Mouse (Mus musculus): ENCODE measurements around the gene Gm10563.
"Not testable (repeated sequence)": the region's sequence is repeated elsewhere in the genome, so short reads cannot be mapped to it uniquely, and the experiment has no call there.

The Gm10563 gene

DNA sequence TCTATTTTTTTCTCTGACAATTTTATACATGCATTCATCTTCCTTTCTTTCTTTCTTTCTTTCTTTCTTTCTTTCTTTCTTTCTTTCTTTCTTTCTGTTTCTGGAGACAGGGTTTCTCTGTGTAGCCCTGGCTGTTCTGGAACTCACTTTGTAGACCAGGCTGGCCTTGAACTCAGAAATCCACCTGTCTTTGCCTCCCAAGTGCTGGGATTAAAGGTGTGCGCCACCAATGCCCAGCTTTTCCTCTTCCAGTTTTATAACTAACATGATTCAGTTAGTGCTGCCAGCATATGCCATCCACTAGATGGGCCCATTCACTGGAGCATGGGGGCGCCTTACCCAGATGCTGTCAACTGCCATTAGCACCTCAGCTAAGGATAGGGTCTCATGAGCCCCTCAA is at the start of gene Gm10563:
TSS of gene Gm10563 (minus strand) at position 101 of the 400 bp plus-strand sequence.
- not testable (repeated sequence) for DNase-seq (ENCODE audit: low spot score)

DNA sequence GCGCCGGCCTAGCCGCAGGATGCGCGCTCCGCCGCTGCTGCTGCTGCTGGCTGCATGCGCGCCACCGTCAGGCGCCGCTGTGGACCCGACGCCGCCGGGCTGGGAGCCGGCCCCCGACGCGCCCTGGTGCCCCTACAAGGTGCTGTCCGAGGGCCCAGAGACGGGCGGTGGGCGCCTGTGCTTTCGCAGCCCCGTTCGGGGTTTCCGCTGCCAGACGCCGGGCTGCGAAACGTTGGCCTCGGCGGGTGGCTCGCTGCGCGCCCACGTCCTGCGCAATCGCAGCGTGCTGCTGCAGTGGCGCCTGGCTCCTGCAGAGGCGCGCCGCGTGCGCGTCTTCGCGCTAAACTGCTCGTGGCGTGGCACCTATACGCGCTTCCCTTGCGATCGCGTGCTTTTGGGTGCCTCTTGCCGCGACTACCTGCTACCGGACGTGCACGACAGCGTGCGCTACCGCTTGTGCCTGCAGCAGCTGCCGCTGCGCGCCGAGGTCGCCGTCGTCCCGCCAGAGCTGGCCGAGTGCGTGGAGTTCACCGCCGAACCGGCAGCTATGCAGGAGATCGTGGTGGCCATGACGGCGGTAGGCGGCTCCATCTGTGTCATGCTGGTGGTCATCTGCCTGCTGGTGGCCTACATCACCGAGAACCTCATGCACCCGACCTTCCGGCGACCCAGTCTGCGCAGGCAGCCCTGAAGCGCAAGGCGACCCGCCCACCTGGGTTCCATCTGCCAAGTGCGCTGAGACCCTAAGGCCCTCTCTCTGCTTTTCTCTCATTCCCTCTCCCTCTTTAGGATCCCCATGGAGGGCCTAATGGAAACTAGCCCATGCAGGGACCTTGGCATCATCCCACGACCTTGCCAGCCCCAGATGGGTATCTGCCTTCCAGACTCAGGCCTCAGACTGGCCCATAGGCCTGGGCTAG is 49.5 kb upstream of the Gm10563 start:
- peak; percentile 56 for DNase-seq (ENCODE audit: low spot score)

DNA sequence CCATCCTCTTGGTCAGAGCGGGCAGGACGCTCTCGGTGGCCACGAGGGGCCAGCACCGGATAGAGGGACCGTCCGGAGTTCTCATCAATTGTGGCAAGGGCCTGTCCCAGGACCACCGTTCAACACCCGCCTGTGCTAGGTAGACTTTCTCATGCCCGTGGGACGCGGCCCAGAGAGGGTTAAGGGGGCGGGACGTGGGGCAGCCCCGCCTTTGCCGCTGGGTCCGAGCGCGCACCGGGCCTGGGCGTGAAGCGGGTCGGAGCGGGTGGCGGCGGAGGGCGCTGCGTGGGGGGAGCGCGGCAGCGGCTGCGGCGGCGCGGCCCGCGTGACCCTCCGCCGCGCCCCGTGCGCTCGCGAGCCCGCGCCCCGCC is 48.9 kb upstream of the Gm10563 start, which contains the start of gene Fndc10:
TSS of gene Fndc10 (plus strand) at position 232 of the 371 bp plus-strand sequence.
- DNase-seq (ENCODE audit: low spot score): peak; percentile 63

DNA sequence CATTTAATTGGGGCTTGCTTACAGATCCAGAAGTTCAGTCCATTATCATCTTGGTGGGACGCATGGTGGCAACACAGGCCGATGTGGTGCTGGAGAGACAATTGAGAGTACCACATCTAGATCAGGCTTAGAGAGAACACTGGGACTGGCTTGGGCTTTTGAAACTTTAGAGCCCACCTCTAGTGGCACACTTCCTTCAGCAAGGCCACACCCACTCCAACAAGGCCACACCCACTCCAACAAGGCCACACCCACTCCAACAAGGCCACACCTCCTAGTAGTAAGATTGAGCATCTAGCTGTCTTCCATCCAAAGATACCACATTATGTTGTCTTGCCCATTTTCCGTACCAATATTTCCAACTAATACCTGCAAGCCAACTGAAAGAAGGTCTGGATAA is 47.2 kb upstream of the Gm10563 start:
- no peak for DNase-seq (ENCODE audit: low spot score)

DNA sequence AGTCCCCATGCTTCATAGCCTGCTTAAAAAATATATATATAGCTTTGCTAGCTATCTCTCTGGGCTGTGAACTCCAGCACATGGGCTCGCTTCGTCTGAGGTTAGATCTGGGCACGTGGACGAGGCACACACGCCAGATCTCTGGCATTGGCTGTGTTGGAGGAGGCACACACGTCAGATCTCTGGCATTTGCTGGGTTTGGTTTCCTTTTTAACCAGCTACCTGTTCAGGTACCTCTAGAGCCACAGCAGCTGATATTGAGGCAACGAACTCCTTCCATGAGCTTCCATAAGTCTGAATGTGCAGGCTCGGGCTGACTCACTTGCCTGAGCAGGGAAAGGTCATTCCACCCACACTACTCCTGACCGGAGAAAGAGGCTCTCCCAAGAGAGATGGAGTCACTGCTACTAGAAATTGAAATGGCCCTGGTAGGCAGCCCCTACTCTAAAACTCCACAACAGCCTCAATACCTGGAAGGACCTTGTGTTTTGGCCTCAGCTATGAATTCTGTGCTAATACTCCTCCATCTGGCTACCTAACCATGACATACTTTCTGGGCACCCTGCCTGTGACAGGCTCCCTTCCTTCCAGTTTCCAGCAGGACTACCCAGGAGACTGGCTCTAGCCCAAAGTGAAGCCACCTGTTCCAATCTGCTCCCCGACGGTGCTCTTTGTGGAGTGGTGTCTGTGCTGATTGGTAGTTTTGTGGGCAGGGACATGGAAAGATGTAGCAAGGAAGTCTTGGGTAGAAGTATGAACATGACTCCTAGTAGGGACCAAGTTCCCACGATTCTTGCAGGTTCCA is 45.6 kb upstream of the Gm10563 start:
- DNase-seq (ENCODE audit: low spot score): no peak

DNA sequence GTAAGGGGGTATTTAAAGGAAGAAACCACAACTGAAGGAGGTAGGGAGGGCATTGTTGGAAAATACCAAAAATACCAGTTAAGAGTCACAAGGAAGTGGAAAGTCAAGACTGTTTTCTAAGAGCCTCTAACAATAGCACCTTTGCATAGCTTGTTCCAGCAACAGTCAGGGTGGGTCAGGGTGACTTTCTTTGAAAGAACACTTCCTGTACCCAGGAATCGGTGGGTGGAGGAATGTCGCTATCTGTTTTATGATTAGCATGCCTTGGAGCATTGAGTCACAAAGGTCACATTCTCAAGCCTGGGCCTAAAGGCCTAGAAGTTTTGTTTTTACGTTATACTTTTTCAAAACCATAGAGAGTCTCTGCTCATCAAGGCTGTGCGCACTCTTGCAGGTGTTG is 42.6 kb upstream of the Gm10563 start:
- DNase-seq (ENCODE audit: low spot score): not testable (repeated sequence)

DNA sequence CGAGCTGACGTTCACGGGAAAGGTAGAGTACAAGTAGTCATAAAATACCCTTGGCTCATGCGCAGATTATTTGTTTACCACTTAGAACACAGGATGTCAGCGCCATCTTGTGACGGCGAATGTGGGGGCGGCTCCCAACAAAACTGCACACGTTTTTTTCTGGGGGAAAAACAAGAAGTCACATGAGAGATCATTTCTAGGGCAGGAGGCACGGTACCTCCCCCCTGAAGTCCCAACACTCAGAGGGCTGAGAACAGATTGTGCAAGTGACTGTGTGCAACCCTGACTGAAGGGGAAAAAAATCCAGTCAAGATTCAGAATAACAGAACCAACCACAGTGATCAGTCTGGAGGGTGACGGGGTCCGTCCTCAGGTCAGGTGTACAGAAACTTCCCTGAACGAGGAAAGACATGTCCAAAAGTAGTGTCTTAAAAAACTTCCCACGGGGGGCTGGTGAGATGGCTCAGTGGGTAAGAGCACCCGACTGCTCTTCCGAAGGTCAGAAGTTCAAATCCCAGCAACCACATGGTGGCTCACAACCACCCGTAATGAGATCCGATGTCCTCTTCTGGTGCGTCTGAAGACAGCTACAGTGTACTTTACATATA is 38.6 kb upstream of the Gm10563 start:
- DNase-seq (ENCODE audit: low spot score): not testable (repeated sequence)

DNA sequence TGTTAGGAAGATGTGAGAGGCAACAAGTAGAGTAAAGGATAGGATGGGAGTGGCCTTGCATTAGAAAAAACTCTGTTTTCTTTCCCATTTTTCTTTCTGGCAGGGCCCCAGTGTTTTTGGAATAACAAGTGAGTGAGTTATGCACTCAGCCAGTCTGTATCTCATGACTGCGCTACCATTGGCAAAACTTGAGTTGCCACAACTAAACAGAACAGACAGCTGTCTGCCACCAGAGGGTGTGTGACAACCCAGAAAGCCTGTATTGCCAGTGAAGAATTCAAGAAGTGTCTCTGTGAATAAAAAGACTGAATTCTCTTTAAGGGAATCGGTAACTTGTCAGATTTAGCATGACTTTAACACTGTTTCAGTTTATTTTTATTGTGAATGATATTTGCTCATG is 30.8 kb upstream of the Gm10563 start:
- DNase-seq (ENCODE audit: low spot score): no peak

DNA sequence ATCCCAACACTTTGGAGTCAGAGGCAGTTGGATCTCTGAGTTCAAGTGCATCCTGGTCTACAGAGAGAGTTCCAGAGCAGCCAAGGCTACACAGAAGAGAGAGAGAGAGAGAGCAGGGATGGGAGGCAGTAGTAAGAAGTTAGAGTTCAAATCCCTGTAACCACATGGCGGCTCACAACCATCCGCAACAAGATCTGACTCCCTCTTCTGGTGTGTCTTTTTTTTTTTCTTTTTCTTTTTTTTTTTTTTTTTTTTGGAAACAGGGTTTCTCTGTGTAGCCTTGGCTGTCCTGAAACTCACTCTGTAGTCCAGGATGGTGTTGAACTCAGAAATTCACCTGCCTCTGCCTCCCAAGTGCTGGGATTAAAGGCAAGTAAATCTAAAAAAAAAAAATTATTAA is 26.9 kb upstream of the Gm10563 start:
- DNase-seq (ENCODE audit: low spot score): no peak

DNA sequence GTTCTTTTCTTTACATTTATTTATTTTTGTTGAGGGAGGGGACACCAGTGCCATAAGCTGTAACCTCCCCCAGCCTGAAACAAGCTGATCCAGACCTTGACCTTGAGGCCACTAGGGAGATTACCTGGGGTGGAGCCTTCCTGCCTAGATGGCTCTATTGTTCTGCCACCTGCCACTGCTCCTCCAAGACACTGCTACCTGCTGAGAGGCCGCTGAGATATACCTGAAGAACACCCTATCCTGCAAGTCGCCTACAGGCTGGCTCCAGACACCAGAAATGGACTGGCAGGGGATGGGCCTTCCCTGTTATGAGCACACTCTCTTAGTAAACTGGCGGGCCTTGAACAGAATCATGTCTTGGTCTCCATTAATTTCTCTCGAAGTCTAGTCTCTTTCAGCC is 25.0 kb upstream of the Gm10563 start:
- not testable (repeated sequence) for DNase-seq (ENCODE audit: low spot score)

DNA sequence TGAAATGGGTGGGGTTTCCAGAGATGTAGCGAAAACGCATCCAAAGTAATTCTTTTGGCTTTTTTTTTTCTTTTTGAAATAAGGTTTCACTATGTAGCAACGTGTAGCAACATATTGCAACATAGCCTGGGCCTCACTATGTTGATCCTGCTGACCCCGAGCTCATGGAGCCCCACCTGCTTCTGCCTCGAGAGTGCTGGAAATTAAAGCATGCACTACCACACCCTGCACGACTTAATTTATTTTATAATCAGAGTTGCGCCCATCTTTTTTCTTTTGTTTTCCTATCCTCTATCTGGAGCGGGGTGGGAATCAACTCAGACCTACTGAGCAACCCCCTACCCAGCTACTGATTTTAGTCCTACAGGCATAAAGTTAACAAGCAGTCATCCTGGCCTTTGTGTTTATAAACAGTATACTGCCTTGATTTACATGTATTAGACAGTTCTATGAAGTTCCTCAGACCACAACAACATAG is 24.4 kb upstream of the Gm10563 start:
- DNase-seq (ENCODE audit: low spot score): no peak

DNA sequence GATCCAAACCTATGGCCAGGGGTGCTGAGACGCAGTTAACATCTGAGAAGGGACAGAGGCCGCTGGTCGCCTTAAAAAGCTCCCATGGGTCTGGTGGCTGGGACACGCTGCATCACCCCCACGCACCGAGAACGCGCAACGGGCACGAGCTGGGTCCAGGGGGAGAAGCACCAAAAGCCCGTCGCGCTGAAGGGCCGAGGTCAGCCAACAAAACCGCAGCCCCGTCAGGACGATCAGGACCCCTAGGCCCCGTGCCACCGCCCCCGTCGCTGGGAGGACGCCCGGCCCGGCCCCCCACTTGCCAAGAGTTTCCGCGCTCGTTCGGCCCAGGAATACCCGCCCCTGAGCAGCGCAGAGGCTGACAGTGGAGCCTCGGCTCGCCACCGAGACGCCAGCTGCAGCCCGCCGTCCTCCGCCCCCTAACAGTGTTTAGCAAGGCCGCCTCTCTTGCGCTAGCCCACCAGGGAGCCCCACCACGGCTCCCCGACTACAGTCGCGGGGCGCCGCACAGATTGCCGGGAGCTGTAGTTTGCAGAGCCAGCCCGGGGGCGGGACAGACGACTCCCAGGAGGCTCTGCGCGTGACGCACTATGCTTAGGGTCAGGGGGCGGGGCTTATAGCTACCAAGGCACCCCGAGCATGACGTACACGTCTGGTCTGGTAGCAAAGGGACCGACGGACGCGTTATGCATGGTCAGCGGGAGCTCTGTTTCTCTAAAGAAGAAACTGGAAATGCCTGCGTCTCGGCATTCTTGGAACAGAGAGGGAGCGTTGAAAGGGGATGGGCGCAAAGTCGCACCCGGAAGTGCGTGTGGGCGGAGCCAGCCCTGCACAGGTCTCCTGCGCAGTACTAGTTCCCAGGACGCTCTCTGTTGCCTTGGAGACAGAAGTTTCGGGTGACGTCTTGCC is 23.7 kb upstream of the Gm10563 start, which contains the start of gene Mib2:
TSS of gene Mib2 (minus strand) at position 510 of the 909 bp plus-strand sequence.
- DNase-seq (ENCODE audit: low spot score): peak; percentile 96

DNA sequence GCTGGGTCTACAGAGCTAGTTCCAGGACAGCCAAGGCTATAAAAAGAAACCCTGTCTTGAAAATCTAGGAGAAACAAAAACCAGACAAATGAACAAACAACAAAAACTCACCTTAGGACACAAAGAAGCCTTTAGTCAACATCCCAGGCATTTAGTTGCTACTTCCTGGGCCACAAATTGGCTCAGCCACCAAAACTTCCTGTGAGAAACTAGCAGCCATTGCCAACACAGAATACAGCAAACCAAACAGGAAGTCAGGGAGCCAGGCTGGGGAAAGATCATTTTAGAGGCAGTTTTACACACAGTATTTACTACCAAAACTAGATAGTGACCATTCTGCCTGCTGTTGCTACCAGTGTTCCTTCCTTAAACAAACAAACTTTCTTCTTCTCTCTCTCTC is 21.7 kb upstream of the Gm10563 start:
- DNase-seq (ENCODE audit: low spot score): no peak

DNA sequence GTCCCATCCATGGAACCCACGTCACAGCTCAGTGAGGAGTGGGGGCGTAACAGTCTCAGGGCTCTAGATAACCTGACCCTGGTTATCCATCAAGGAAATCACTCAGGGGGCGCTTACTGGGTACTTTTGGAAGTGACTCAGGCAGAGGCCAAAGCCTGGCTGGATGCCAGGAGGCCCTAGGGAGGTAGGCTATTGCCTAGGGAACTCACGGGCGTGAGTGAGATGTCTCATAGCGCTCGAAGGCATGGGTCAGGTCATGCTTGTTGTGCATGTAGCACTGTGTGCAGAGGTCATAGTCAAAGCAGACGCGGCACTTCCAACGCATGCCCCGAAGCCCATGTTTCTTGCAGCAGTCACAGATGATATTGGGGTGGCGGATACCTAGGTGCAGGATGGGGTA is 15.4 kb upstream of the Gm10563 start:
- peak; percentile 45 for DNase-seq (ENCODE audit: low spot score)

DNA sequence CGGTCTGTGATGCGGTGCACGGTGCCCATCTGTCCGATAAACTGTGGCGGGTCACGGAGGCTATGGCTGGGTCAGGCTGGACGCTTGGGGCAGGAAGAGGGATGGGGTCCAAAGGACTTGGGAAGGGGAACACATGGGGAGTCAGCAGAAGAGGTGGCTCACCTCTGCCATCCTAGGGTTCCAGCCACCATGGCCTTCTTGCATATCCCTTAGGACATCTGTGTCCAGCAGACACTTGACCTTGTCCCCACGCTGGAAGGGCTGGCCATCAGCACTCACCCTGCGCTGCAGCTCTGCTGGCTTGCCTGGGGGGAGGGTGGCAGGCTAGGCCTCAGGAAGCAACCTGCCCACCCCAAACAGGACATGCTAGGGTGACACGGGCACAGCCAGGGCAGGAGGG is 13.8 kb upstream of the Gm10563 start:
- DNase-seq (ENCODE audit: low spot score): no peak

DNA sequence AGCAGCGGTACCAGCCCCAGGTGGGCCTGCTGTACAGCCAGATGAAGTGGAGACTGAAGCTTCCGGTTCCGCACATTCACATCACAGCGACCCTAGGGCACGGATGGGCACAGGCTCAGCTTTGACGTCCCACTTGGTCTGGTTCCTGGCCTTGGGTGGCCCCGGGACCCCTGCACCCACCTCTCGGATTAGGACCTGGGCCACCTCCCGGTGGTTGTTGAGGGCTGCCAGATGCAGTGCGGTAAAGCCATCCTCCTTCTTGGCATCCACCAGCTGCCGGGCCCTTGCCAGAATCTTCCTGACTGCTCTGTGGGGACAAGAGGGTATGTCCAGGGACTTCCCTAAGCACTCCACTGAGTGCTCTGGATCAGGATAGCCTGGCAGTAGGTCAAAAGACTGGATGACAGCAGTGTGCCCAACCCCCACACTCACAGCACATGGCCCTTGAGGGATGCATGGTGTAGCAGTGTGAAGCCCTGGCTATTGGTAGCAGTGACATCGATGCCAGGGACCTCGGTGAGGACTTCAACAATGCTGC is 11.1 kb upstream of the Gm10563 start:
- DNase-seq (ENCODE audit: low spot score): no peak

DNA sequence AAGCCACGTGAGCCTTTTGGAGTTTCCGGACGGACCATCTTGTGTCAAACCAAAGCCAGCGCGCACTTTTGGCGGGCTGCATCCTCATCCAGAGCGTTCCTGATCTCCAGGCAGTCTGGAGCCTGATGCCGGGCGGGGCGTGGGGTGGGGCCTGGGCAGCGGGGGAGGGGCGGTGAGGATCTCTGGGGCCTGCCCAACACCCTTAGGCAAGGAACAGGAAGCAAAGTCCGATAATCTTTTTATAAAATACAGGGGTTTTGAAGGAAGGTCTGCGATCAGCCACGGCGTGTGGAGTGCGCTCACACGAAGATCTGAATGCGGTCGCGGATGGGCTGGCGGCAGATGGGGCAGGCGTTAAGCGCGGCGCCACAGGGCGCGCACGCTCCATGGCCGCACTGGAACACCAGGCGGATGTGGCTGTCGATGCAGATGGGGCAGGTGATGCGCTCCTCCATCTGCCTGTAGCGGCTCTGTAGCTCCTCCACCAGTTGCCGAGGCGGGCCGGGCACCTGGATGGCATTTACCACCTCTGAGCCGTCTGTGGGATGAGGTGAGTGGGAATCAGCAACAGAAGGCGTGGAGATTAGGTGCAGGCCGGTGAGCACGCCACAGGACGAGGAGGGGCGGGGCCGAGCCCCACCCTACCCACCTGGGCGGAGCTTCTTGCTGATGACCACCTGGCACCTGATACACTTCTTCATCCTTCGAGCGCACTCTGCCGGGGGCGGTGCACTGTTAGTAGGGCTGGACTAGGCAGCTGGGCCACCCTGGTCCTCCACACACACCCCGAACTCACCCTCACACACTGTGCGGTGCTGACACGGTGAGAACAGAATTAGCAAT is 9.5 kb upstream of the Gm10563 start:
- peak; percentile 63 for DNase-seq (ENCODE audit: low spot score)

DNA sequence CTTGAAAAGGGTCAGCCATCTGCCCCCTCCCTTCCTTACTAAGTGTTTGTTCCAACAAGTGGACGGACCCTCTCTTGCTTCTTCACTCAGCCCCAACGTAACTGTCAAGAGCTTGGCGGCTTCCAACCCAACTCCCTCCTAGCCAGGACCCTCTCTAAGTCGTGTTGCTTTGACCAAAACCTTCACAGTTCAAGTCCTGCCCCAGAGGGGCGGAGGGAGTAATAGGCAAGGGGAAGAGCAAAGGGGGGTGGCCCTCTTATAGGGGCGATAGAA is 8.9 kb upstream of the Gm10563 start:
- DNase-seq (ENCODE audit: low spot score): no peak

DNA sequence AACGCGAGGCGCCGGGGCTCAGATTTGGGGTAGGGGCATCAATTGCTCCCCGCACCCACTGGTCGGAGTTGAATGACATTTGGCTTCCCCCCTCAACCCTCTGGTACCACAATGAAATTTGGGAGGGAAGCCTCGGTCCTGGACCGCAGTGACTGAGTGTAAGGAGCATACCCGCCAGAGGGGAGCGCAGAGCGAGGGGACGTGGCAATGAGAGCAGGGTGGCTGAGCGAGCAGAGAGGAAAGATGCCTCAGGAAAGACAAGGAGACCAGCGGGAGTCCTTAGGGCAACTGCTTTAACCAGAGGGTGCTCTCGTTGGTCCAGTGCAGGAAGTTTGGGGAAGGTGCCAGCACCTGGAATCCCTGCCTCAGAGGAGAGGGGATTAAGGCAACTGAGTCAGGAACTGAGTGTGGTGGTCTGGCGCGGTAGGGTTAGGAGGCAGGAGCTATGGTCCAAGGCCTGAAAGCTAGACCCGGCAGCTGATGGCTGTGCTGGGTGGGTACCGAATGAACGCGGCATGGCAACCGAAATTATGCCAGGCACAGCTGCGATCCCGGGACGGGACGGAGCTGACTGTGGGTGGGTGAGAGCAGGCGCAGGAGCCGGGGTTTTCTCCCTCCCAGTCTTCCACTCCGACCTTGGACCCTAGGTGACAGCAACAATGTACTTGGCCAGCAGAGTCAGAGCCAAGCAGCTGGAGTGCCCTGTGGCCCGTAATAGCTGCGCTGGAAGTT is 8.4 kb upstream of the Gm10563 start:
- no peak for DNase-seq (ENCODE audit: low spot score)

DNA sequence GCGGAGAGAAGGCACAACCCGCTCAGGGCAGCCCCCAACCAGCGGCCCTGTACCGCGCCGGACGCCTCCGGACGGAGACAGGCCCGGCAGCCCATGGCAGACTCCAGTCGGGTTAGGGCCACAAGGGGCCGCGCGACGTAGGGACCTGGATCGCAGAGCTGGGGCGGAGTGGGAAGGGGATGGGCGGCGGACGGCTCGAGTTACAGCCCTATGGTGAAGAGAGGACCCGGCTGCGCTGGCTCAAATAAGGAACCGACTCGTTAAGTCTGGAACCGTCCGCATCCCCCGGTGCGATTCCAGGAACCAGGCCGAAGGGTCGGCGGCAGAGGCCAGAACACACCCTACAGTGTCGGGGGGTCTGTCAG is 7.9 kb upstream of the Gm10563 start, which contains the start of gene Mmp23:
TSS of gene Mmp23 (minus strand) at position 299 of the 365 bp plus-strand sequence.
- DNase-seq (ENCODE audit: low spot score): peak; percentile 59

Measured in urinary bladder, postnatal 25 days (tissue).